Mouse (Mus musculus) hindbrain, embryonic 16.5 days (tissue): ENCODE measurements around the gene Aarsd1. TPM values are rescaled to one million over a fixed set of nuclear protein-coding genes. Genes with fewer than 3 reads are reported as not detected.
"Not testable (repeated sequence)": the region's sequence is repeated elsewhere in the genome, so short reads cannot be mapped to it uniquely, and the experiment has no call there.

Experiments used
- ATAC-seq: fragments of 200-750 bp; cut with Nextera tagmentation; 2 replicates; pipeline ENCODE4 v1.8.0; 2017; ENCODE audit warnings: moderate TSS enrichment, moderate library complexity
- H3K27ac ChIP-seq: fragments of 300-500 bp; sonication (generic); 2 replicates; pipeline ENCODE4 v1.5.1; 2014; ENCODE audit warnings: low read depth, mild to moderate bottlenecking, control low read depth, low read length, moderate library complexity
- H3K27me3 ChIP-seq: fragments of 300-500 bp; sonication (generic); replicated peaks from 2 replicates; pipeline ENCODE4 v1.6.1; 2014; ENCODE audit warnings: low read length; ENCODE audit not compliant: control insufficient read depth, insufficient read depth
- H3K36me3 ChIP-seq: fragments of 300-500 bp; sonication (generic); 2 replicates; pipeline ENCODE4 v1.6.1; 2014; ENCODE audit warnings: mild to moderate bottlenecking, low read length, moderate library complexity, mixed read lengths; ENCODE audit not compliant: control insufficient read depth, insufficient read depth
- H3K4me1 ChIP-seq: fragments of 300-500 bp; sonication (generic); 2 replicates; pipeline ENCODE4 v1.6.1; 2014; ENCODE audit warnings: low read depth, low read length; ENCODE audit not compliant: control insufficient read depth, insufficient read depth
- H3K4me2 ChIP-seq: fragments of 300-500 bp; sonication (generic); 2 replicates; pipeline ENCODE4 v1.6.1; 2014; ENCODE audit warnings: mild to moderate bottlenecking, low read length, control low read depth, moderate library complexity
- H3K4me3 ChIP-seq: fragments of 300-500 bp; sonication (generic); 2 replicates; pipeline ENCODE4 v1.5.1; 2014; ENCODE audit warnings: mild to moderate bottlenecking, low read length, control low read depth, moderate library complexity
- H3K9ac ChIP-seq: fragments of 300-500 bp; sonication (generic); 2 replicates; pipeline ENCODE4 v1.6.1; 2014; ENCODE audit warnings: low read depth, mild to moderate bottlenecking, control low read depth, low read length, moderate library complexity
- H3K9me3 ChIP-seq: fragments of 300-500 bp; sonication (generic); 2 replicates; pipeline ENCODE4 v1.6.1; 2014; ENCODE audit warnings: mild to moderate bottlenecking, low read length, moderate library complexity; ENCODE audit not compliant: control insufficient read depth
- WGBS: fragments of 180-500 bp; shearing (Covaris S2); extraction: QIAGEN DNeasy Blood & Tissue Kit; methylation state at CpG from one replicate; pipeline ENCODE4 v1.1.7; 2014; 5-methylcytosine and 5-hydroxymethylcytosine counted together
- polyA plus RNA-seq: library from polyadenylated mRNA; unstranded; fragments of >200 nt; fragmentation: Nextera tagmentation; extraction: Ambion mirVana; gene quantifications from 2 replicates; pipeline ENCODE4 v1.2.1, GENCODE M21; 2015

Gene Aarsd1
- polyA plus RNA-seq, 1 experiment from 2014 or later = 98.6 TPM

DNA sequence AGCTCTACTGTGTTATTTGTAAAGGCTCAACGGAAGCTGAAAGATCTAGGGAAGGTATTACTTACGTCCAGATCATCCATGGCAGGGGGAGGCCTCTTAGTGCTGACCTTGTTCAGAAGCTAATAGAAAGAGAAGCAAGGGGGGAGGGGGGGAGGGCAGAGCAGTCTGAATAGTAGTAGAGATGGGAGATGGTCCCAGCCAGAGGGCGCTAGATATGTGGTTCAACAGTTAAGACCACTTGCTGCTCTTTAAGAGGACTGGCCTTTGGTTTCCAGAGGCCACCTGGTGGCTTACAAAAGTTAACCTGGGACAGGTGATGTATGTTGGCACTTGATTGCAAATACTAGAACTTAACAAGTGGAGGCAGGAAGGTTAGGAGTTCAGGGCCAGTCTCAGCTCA is 2.2 kb upstream of the Aarsd1 start:
- no peaks in the 10 kb centered on the region for H3K27me3 ChIP-seq
- H3K27ac ChIP-seq = no peak overlapping the region
- no peaks in the 10 kb centered on the region for H3K9me3 ChIP-seq
- H3K9ac ChIP-seq = no peak overlapping the region
- no peak overlapping the region for H3K4me2 ChIP-seq
- WGBS = 23% methylated on average over 3 of the region's 3 CpGs
- H3K36me3 ChIP-seq = no peaks in the 10 kb centered on the region
- H3K4me1 ChIP-seq = peaks cover 14% of the 10 kb centered on the region
- H3K4me3 ChIP-seq = no peak overlapping the region
- ATAC-seq = no peak

DNA sequence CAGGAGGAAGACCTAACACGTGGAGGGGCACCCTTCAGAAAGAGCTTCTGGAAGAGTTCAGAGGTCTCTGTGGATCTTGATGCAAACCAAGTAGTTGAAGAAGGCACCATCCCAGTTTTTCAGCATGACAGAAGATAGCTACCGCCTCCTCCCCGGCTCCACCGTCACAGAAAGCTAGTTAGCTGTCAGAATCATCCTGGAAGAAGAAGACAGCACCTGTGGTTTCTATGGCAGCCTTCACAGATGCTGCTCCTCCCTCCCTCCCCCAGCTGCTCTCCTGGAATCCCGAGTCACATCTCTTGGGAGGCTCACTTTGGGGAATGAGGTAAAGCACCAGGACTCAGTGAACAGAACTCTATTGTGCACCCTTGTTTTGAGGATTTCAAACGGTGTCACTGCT is 1.6 kb upstream of the Aarsd1 start:
- 53% methylated on average over 6 of the region's 6 CpGs for WGBS
- H3K27ac ChIP-seq = no peak overlapping the region

DNA sequence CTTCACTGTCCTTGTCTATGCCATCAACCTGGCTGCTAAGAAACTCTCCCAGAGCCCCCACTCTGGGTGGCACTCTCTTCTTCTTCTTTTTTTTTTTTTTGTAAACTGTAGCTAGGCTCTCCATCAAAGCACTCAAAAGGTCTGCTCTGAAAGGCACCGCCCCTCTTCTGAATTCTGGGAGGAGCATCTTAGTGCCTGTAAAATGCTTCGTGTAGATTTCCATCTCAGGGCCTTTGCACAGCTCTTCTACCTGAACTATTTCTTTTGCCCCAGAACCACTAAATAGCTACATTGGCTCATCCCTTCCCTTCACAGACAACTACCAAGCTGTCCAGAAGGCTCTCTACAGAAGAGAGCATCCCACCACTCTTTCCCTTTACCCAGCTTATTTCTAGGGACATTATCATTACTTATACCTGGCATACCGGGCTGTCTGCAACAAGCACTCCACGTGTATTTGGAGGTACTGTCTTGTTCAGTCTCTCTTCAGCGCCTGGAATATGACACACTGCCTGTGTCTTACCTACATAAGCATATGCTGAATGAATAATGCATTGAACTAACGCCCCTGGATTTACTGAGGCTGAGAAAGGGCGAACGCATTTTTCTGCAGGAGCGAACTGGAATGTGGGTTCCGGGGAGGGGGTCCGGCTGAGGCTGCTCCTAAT is 848 bp downstream of the Aarsd1 start:
- peak; percentile 62 for ATAC-seq
- peak overlapping the region; percentile 84 for H3K27ac ChIP-seq
- 2% methylated on average over 11 of the region's 11 CpGs for WGBS

More for the DNA sequence above, 1.6 kb upstream of the Aarsd1 start:
- Histone ChIP-seq H3K4me2 (no peak overlapping the region), H3K27me3 (no peaks in the 10 kb centered on the region), H3K4me3 (no peak overlapping the region), H3K9me3 (no peaks in the 10 kb centered on the region), H3K9ac (no peak overlapping the region), H3K4me1 (peaks cover 8% of the 10 kb centered on the region), H3K36me3 (no peaks in the 10 kb centered on the region)
- ATAC-seq = no peak

DNA sequence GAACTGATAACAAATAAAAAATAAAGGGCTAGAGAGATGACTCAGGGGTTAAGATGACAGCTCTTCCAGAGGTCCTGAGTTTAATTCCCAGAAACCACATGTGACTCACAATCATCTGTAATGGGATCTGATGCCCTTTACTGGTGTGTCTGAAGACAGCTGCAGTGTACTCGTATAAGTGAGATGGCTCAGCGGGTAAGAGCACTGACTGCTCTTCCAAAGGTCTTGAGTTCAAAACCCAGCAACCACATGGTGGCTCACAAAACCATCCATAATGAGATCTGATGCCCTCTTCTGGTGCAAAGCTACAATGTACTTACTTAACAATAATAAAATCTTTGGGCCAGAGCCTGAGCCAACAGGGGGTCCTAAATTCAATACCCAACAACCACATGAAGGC is 2.1 kb downstream of the Aarsd1 start:
- peaks cover 20% of the 10 kb centered on the region for H3K36me3 ChIP-seq
- peaks cover 7% of the 10 kb centered on the region for H3K4me1 ChIP-seq
- H3K27me3 ChIP-seq = no peaks in the 10 kb centered on the region
- no peak overlapping the region for H3K4me3 ChIP-seq
- no peak overlapping the region for H3K4me2 ChIP-seq
- no peak overlapping the region for H3K27ac ChIP-seq
- H3K9me3 ChIP-seq = no peaks in the 10 kb centered on the region
- no peak overlapping the region for H3K9ac ChIP-seq
- WGBS = 89% methylated on average over 2 of the region's 2 CpGs
- no peak for ATAC-seq

More for the DNA sequence above, 848 bp downstream of the Aarsd1 start:
- H3K4me3 ChIP-seq = peak overlapping the region; percentile 90
- H3K9ac ChIP-seq = peak overlapping the region; percentile 92
- peaks cover 7% of the 10 kb centered on the region for H3K4me1 ChIP-seq
- H3K4me2 ChIP-seq = peak overlapping the region; percentile 86
- peaks cover 10% of the 10 kb centered on the region for H3K36me3 ChIP-seq
- H3K9me3 ChIP-seq = no peaks in the 10 kb centered on the region
- no peaks in the 10 kb centered on the region for H3K27me3 ChIP-seq

DNA sequence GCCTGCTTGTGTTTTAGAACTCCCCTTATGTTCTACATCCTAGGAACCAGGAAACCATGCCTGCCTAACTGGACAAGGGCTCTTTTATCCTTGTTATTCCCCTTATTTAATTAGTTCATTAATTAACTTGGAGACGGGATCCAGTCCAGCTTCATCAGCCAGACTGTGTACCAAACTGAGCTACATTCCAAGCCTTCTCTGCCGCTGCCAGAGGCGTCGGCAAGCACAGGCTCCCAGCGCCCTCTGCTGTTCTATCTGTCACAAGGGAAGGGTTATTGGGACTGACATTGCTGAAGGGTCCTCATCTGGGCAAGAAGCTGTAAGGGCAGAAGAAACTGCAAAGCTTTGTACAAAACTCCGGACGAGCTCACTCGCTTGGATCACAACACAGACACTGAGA is 22.3 kb downstream of the Aarsd1 start:
- no peaks in the 10 kb centered on the region; the same call in 1 of the 2 replicates for H3K4me1 ChIP-seq
- 4% methylated on average over 8 of the region's 8 CpGs for WGBS
- peak; percentile 71 for ATAC-seq

DNA sequence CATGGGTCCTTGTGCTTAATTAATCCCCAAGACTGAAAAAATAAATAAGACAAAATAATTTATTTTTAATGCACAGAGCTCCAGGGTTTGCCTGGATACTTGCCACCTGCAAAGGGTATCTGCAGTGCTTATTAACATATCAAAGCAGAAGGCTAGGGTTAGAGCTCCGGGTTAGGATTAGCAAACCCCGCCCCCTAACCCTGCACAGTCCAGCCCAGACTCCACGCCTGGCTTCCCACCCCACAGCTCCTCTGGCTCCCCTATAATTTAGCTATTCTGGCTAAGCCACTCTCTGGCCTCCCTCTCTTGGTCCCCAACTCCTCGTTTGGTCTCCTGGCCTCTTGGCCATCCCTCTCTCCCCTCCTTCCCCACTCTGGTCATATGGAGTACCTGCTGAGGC is 35.6 kb downstream of the Aarsd1 start:
- 15% methylated on average over 4 of the region's 4 CpGs for WGBS
- ATAC-seq = no peak
- no peak overlapping the region for H3K4me3 ChIP-seq
- no peak overlapping the region for H3K27ac ChIP-seq
- H3K27me3 ChIP-seq = no peaks in the 10 kb centered on the region
- H3K4me1 ChIP-seq = no peaks in the 10 kb centered on the region
- H3K9ac ChIP-seq = no peak overlapping the region
- no peaks in the 10 kb centered on the region for H3K36me3 ChIP-seq
- H3K4me2 ChIP-seq = no peak overlapping the region
- no peaks in the 10 kb centered on the region for H3K9me3 ChIP-seq

More for the DNA sequence above, 22.3 kb downstream of the Aarsd1 start:
- no peaks in the 10 kb centered on the region for H3K9me3 ChIP-seq
- no peaks in the 10 kb centered on the region for H3K27me3 ChIP-seq
- H3K4me2 ChIP-seq = no peak overlapping the region
- H3K27ac ChIP-seq = no peak overlapping the region
- H3K4me3 ChIP-seq = no peak overlapping the region
- H3K36me3 ChIP-seq = no peaks in the 10 kb centered on the region
- H3K9ac ChIP-seq = no peak overlapping the region

DNA sequence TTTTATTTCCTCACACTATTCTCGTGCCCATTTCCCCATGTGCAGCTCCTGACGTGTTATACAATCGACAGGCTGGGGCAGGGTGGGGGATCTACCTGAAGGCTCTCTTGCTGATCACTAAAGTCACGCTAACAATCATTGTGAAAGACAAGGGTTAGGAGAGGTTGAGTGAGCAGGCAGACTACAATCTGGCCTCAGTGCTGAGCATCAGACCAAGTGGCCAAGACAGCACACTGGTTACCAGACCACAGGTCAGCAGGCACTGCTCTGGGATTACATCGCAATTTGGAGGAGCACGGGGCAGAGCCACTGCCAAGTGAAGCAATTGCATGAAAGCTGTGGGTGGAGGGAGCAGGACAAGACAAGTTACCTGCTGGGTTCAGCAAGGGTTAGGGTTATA is 38.5 kb downstream of the Aarsd1 start:
- Histone ChIP-seq H3K4me1 (no peaks in the 10 kb centered on the region), H3K27me3 (no peaks in the 10 kb centered on the region), H3K9me3 (no peaks in the 10 kb centered on the region), H3K36me3 (no peaks in the 10 kb centered on the region), H3K27ac (no peak overlapping the region), H3K9ac (no peak overlapping the region), H3K4me3 (no peak overlapping the region), H3K4me2 (no peak overlapping the region)
- WGBS = 87% methylated on average over 6 of the region's 6 CpGs
- no peak for ATAC-seq

DNA sequence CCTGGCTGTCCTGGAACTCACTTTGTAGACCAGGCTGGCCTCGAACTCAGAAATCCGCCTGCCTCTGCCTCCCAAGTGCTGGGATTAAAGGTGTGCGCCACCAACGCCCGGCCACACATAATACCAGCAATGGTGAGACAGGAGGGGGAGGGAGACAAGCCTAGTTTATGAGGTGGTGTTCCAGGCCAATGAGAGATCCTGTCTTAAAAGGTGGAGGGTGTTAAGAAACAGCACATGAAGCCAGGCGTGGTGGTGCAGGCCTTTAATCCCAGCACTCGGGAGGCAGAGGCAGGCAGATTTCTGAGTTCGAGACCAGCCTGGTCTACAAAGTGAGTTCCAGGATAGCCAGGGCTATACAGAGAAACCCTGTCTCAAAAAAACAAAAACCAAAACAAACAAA is 39.2 kb downstream of the Aarsd1 start:
- not testable (repeated sequence) for ATAC-seq, H3K27ac ChIP-seq, H3K4me1 ChIP-seq, H3K4me2 ChIP-seq, H3K9me3 ChIP-seq, H3K9ac ChIP-seq, H3K36me3 ChIP-seq, H3K4me3 ChIP-seq, H3K27me3 ChIP-seq
- 98% methylated on average over 8 of the region's 8 CpGs for WGBS

DNA sequence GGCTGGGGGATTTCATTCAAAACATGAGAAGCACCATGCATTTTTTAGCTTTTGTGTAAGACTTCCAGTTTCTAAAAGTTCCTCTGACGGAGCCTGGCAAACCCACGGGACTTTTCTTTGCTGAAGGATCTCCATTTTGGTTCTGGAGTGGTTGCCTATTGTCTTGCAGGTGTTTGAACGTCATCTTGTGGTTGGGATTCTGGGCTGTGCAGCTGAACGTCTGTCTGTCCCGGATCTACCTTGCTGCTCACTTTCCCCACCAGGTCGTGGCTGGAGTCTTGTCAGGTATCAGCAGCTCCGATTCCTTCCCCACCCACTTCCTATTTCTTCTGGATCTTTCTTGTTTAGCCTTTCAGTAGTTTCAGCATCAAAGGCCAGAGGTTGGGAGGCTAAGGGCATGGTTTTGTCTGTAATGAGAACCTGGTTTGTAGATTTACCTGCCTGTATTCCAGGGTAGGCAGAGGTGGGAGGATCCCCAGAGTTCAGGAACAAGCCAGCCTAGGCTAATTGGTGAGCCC is 42.9 kb downstream of the Aarsd1 start:
- H3K4me2 ChIP-seq = no peak overlapping the region
- H3K9me3 ChIP-seq = no peaks in the 10 kb centered on the region
- no peak overlapping the region for H3K9ac ChIP-seq
- no peaks in the 10 kb centered on the region for H3K36me3 ChIP-seq
- H3K4me1 ChIP-seq = no peaks in the 10 kb centered on the region
- WGBS = 71% methylated on average over 7 of the region's 7 CpGs
- H3K27me3 ChIP-seq = no peaks in the 10 kb centered on the region
- no peak overlapping the region for H3K4me3 ChIP-seq
- ATAC-seq = no peak
- no peak overlapping the region for H3K27ac ChIP-seq
